Mouse (Mus musculus) midbrain, embryonic 11.5 days (tissue): ENCODE data around the gene Dnah10. TPM values are rescaled to one million over a fixed set of nuclear protein-coding genes. Genes with fewer than 3 reads are reported as not detected.

ENCODE experiments used
- ATAC-seq: fragments of 200-750 bp; cut with Nextera tagmentation; 2 replicates; pipeline ENCODE4 v1.8.0; 2017; ENCODE audit warnings: moderate TSS enrichment, moderate library complexity; ENCODE audit not compliant: low FRiP score
- DNase-seq: peaks from one replicate; pipeline ENCODE4 v3.0.0; 2015; ENCODE audit warnings: low spot score; ENCODE audit errors: missing footprints
- H3K27ac ChIP-seq: fragments of 300-500 bp; sonication (generic); 2 replicates; pipeline ENCODE4 v1.5.1; 2014; ENCODE audit warnings: low read depth, low read length
- H3K27me3 ChIP-seq: fragments of 300-500 bp; sonication (generic); 2 replicates; pipeline ENCODE4 v1.6.1; 2014; ENCODE audit warnings: mild to moderate bottlenecking, low read length, moderate library complexity, mixed read lengths; ENCODE audit not compliant: control insufficient read depth, insufficient read depth
- H3K36me3 ChIP-seq: fragments of 300-500 bp; sonication (generic); 2 replicates; pipeline ENCODE4 v1.6.1; 2014; ENCODE audit warnings: mild to moderate bottlenecking, low read length, moderate library complexity, mixed read lengths; ENCODE audit not compliant: control insufficient read depth, insufficient read depth
- H3K4me1 ChIP-seq: fragments of 300-500 bp; sonication (generic); 2 replicates; pipeline ENCODE4 v1.6.1; 2014; ENCODE audit warnings: low read length; ENCODE audit not compliant: control insufficient read depth, insufficient read depth
- H3K4me2 ChIP-seq: fragments of 300-500 bp; sonication (generic); 2 replicates; pipeline ENCODE4 v1.6.1; 2014; ENCODE audit warnings: mild to moderate bottlenecking, moderate library complexity
- H3K4me3 ChIP-seq: fragments of 300-500 bp; sonication (generic); 2 replicates; pipeline ENCODE4 v1.5.1; 2014; ENCODE audit warnings: low read depth, low read length
- H3K9ac ChIP-seq: fragments of 300-500 bp; sonication (generic); 2 replicates; pipeline ENCODE4 v1.6.1; 2014; ENCODE audit warnings: low read length
- H3K9me3 ChIP-seq: fragments of 300-500 bp; sonication (generic); 2 replicates; pipeline ENCODE4 v1.6.1; 2016; ENCODE audit warnings: low read length; ENCODE audit not compliant: control insufficient read depth
- WGBS: fragments of 180-500 bp; shearing (Covaris S2); extraction: QIAGEN DNeasy Blood & Tissue Kit; methylation state at CpG from one replicate; pipeline ENCODE4 v1.1.7; 2014; 5-methylcytosine and 5-hydroxymethylcytosine counted together
- polyA plus RNA-seq: library from polyadenylated mRNA; unstranded; fragments of >200 nt; fragmentation: Nextera tagmentation; extraction: Ambion mirVana; gene quantifications from 2 replicates; pipeline ENCODE4 v1.2.1, GENCODE M21; 2014

Gene Dnah10
- polyA plus RNA-seq, 1 experiment from 2014 or later, result not detected

DNA sequence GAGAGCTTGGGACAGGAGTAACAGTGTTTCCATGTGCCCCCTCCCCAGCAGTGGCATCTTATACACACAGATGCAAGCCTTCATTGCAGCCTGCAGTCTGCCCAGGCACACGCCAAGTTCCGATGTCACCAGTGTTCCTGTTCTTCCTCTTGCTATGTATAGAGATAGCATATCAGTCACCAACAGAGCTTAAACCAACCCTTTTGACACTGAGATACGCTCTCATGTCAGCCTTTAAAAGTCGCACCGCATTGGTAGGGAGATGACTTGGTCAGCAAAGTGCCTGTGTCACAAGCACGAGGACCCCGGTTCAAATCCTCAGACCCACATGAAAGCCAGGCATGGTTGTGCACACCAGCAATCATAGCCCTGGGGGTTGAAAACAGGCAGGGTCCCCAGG lies 55.0 kb downstream of the Dnah10 start:
- DNase-seq (no peak), ATAC-seq (no peak)
- Histone ChIP-seq H3K4me1 (no peaks in the 10 kb centered on the region), H3K9ac (no peak overlapping the region), H3K4me2 (no peak overlapping the region), H3K27me3 (no peaks in the 10 kb centered on the region), H3K27ac (no peak overlapping the region), H3K4me3 (no peak overlapping the region), H3K9me3 (no peaks in the 10 kb centered on the region; the same call in 1 of the 2 replicates), H3K36me3 (no peaks in the 10 kb centered on the region)
- 94% methylated on average over 7 of the region's 7 CpGs for WGBS

DNA sequence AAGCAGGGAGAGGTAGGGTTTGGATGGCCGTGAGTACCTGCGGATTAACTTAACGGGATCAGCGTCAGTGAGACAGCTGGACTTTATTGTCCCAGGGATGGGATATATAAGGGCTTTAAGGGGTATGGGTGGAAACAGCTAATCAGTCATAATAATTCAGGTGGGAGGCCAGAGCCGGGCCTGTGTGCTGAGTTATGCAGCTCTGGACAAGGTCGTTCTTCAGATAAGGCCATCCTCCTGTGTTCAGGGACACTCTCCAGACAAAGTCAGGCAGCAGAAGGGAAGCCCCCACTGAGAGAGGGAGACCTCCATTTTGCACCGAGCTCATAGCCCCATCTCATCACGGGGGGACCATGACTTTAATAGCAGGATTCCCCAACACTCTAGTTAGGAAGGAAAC lies 56.8 kb downstream of the Dnah10 start:
- WGBS, result 92% methylated on average over 8 of the region's 8 CpGs

DNA sequence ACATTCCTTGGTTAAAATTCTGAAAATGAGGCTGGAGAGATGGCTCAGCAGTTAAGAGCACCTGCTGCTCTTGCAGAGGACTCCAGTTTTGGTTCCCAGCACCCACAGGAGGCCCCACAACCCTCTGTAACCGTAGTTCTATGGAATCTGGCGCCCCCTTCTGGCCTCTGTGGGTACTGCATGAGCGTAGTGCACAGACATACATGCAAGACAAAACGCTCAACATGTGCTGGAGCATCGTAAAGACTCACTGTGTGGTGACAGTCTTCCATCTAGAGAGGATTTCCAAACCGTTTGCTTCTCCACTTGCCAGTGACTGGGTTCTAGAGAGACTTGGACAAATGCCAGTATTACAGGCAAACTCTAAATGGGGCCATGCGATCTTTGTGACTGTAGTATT lies 60.8 kb downstream of the Dnah10 start:
- no peak overlapping the region for H3K9ac ChIP-seq

More for the DNA sequence above, 56.8 kb downstream of the Dnah10 start:
- H3K9ac ChIP-seq, result no peak overlapping the region
- H3K4me1 ChIP-seq, result no peaks in the 10 kb centered on the region
- H3K4me3 ChIP-seq, result no peak overlapping the region
- no peaks in the 10 kb centered on the region for H3K36me3 ChIP-seq
- no peak overlapping the region for H3K27ac ChIP-seq
- peaks cover 3% of the 10 kb centered on the region; the same call in 1 of the 2 replicates for H3K9me3 ChIP-seq
- no peak for ATAC-seq
- DNase-seq, result no peak
- no peaks in the 10 kb centered on the region for H3K27me3 ChIP-seq
- H3K4me2 ChIP-seq, result no peak overlapping the region

DNA sequence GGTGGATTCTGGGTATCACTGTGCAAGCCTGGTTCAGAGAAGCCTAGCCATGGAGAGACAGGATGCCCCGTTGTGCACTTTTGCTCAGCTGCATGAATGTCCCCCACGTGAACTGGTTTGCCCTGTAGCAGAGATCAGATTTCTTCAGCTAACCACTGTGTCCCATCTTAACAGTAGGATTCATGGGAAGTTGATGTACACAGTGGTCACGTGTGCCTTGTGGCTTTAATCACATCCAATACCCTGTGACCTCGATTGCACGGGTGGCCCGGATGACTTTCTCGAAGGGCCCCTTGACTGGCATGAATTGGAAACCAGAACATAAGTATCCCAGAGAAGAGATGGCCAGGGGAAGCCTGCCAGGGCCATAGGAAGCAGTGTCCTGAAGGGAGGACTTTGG lies 67.2 kb downstream of the Dnah10 start:
- ATAC-seq (no peak), DNase-seq (no peak)
- 85% methylated on average over 7 of the region's 7 CpGs for WGBS
- Histone ChIP-seq H3K4me2 (no peak overlapping the region), H3K27ac (no peak overlapping the region), H3K4me1 (no peaks in the 10 kb centered on the region), H3K27me3 (no peaks in the 10 kb centered on the region), H3K9me3 (no peaks in the 10 kb centered on the region), H3K36me3 (no peaks in the 10 kb centered on the region), H3K4me3 (no peak overlapping the region), H3K9ac (no peak overlapping the region)

More for the DNA sequence above, 60.8 kb downstream of the Dnah10 start:
- Histone ChIP-seq H3K4me3 (no peak overlapping the region), H3K27me3 (no peaks in the 10 kb centered on the region), H3K4me1 (no peaks in the 10 kb centered on the region), H3K4me2 (no peak overlapping the region), H3K36me3 (no peaks in the 10 kb centered on the region), H3K27ac (no peak overlapping the region), H3K9me3 (0 out of 2 replicates have a peak, but pooled peaks cover 3% of the 10 kb centered on the region)
- WGBS, result 84% methylated on average over 7 of the region's 7 CpGs
- DNase-seq (peak; percentile 87), ATAC-seq (no peak)

DNA sequence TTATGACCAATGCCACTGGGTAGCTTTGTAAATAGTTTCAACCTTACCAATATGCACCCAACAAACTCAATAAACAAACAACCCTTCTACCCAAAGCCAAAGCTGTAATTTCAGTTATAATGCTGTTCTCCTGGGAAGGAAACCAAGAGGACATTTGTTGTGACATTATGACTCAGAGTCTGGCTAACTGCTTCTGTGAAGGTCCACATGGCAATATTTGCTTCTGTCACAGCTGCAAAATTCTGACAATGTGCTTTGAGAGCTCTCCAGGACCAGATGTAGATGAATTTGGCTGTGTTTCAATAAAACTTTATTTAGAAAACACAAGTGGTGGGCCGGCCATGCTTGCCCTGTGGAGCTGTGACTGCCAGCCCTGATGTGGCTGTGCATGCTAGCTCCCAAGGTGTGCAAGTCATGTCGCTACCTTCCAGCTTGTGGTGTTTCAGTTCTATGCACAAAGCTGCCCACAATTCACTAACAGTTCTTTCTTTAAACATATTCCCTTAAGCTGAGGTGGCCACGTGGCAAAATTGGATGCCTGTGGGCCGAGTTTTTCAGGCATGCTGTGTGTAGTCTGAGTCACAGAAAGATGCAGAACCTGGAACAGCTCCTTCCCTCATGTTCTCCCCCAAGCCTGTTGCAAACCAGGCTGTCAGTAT lies 85.0 kb downstream of the Dnah10 start:
- H3K27me3 ChIP-seq, result no peaks in the 10 kb centered on the region
- ATAC-seq (no peak), DNase-seq (no peak)
- no peak overlapping the region for H3K4me3 ChIP-seq
- H3K9me3 ChIP-seq, result peaks cover 5% of the 10 kb centered on the region; the same call in 1 of the 2 replicates
- H3K27ac ChIP-seq, result no peak overlapping the region
- no peak overlapping the region for H3K4me2 ChIP-seq
- H3K4me1 ChIP-seq, result no peaks in the 10 kb centered on the region
- H3K36me3 ChIP-seq, result no peaks in the 10 kb centered on the region
- 87% methylated on average over 4 of the region's 4 CpGs for WGBS
- no peak overlapping the region for H3K9ac ChIP-seq

DNA sequence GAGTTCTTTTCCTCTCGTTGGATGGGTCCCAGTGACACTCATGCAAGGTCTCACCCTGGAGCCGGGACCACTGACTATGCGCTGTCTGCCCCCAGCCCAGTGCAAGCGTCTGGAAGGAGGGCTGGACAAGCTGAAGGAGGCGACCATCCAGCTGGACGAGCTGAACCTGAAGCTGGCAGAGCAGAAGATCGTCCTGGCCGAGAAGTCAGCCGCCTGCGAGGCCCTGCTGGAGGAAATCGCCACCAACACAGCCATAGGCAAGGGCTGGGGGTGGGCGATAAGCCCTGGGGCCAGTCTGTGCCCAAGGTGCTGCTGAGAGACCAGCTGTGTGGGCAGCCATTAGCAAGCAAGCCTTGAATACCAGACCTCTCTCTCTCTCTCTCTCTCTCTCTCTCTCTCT lies 87.6 kb downstream of the Dnah10 start:
- H3K4me3 ChIP-seq, result no peak overlapping the region
- H3K27ac ChIP-seq, result no peak overlapping the region
- H3K4me1 ChIP-seq, result no peaks in the 10 kb centered on the region
- no peak for ATAC-seq
- no peaks in the 10 kb centered on the region for H3K36me3 ChIP-seq
- H3K4me2 ChIP-seq, result no peak overlapping the region
- WGBS, result 85% methylated on average over 12 of the region's 12 CpGs
- no peak overlapping the region for H3K9ac ChIP-seq
- no peak for DNase-seq
- H3K27me3 ChIP-seq, result no peaks in the 10 kb centered on the region
- H3K9me3 ChIP-seq, result peaks cover 5% of the 10 kb centered on the region; the same call in 1 of the 2 replicates

DNA sequence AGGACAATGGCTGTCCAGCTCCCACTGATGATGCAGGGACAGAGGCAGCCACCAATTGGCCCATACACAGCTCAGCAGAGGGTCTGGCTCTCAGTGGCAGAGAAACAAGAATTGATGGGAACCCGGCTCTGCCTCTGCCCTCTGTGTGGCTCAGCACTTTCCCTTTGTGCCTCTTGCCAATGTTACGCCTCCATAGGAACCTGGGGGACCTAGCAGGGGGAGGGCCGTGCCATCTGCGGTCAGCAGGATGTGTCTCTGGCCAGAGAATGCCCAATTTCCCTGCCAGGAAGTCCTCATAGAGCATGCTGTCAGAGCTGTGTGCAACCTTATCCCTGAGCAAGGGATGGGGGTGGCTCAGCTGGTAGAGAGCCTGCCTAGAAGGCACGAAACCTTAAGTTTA lies 89.9 kb downstream of the Dnah10 start:
- 71% methylated on average over 5 of the region's 5 CpGs for WGBS
- ATAC-seq, result no peak

DNA sequence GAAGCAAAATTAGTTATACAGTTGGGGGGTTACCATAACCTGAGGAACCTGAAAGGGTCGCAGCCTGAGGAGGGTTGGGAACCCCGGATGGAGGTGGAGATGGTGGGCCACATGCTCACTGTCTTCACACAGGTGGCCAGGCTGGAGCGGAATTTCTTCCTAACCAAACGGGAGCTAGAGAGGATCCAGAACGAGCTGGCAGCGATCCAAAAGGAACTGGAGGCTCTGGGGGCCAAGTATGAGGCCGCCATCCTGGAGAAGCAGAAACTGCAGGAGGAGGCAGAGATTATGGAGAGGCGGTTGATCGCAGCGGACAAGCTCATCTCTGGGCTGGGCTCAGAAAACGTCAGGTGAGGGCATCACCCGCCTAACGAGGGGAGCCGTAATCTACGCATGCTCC lies 92.2 kb downstream of the Dnah10 start:
- Histone ChIP-seq H3K27ac (no peak overlapping the region), H3K4me3 (no peak overlapping the region), H3K9me3 (no peaks in the 10 kb centered on the region), H3K27me3 (no peaks in the 10 kb centered on the region), H3K4me1 (no peaks in the 10 kb centered on the region), H3K36me3 (no peaks in the 10 kb centered on the region), H3K9ac (no peak overlapping the region), H3K4me2 (no peak overlapping the region)
- 88% methylated on average over 15 of the region's 15 CpGs for WGBS
- DNase-seq, result no peak
- ATAC-seq, result no peak

More for the DNA sequence above, 89.9 kb downstream of the Dnah10 start:
- Histone ChIP-seq H3K36me3 (no peaks in the 10 kb centered on the region), H3K9me3 (no peaks in the 10 kb centered on the region), H3K4me3 (no peak overlapping the region), H3K4me1 (no peaks in the 10 kb centered on the region), H3K27ac (no peak overlapping the region), H3K9ac (no peak overlapping the region), H3K27me3 (no peaks in the 10 kb centered on the region), H3K4me2 (no peak overlapping the region)
- no peak for DNase-seq

DNA sequence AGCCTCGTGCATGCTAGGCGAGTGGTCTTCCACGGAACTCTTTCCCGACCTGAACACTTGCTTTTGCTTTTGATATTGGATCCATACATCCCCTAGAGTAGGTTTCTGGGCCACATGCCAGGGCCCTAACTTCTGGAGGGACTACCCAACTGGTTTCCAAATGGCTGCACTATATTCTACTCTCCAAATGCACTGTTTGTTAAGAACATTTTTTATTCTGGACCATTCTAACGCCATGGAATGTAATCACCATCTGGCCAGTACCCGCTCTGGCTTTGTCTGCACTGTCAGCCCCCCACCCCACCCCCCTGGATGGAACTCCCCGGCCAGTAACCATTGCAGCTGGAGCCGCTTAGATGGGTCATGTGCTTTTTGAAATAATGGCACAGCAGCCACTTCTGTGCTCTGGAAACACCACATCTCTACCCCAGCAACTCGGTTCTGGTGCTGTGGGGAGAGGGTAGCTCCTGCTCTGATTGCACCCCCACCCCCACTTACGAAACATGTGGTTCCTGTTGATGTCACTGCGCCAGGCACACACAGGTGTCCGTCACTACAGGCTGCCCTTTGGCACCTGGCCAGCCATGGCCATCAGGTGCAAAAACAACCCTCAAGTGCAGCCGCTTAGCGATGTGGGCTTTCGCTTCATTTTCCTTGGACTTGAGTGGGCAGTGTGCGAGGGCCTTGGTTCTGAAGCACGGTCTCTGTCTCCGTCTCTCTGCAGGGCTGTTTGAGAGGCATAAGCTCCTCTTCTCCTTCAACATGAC lies 97.4 kb downstream of the Dnah10 start:
- ATAC-seq (no peak), DNase-seq (no peak)
- Histone ChIP-seq H3K36me3 (no peaks in the 10 kb centered on the region), H3K27ac (no peak overlapping the region), H3K4me1 (no peaks in the 10 kb centered on the region), H3K27me3 (no peaks in the 10 kb centered on the region), H3K9ac (no peak overlapping the region), H3K4me3 (no peak overlapping the region), H3K9me3 (no peaks in the 10 kb centered on the region), H3K4me2 (no peak overlapping the region)
- WGBS, result 89% methylated on average over 18 of the region's 18 CpGs
